Mouse (Mus musculus) layer of hippocampus, adult 9-11 months (tissue): Measurements from ENCODE around the gene Iqgap1.
A peak's percentile ranks its signal among the peaks of the same experiment; 100 is the strongest.

ENCODE experiments used
- DNase-seq: peaks from one replicate; pipeline ENCODE4 v3.0.0; 2022

Iqgap1 gene

GRCm38 (mm10) chr7:80825843-80826403 lies at the start of gene Iqgap1:
Iqgap1 (minus strand) TSS chr7:80825974.
- DNase-seq = no peak

DNA sequence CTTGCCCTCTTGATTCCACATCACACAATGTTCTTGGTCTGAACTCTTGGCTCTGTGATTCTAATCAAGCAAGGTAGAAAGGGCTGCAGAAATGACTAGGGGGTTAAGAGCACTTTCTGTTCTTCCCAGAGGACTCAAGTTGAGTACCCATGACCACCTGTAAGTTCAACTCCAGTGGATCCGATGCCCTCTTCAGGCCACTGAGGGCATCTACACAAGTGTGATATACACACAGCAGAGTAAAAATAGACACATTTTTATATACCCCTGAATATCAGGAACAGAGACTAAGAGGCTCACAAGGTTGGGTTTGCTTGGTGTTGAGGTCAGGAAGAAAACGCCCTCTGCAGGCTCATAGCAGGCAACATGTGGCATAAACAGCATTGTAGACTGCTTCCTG lies 47.9 kb upstream of the Iqgap1 start:
- DNase-seq = no peak

GRCm38 (mm10) chr7:80873038-80873437 lies 47.3 kb upstream of the Iqgap1 start:
- DNase-seq = no peak

DNA sequence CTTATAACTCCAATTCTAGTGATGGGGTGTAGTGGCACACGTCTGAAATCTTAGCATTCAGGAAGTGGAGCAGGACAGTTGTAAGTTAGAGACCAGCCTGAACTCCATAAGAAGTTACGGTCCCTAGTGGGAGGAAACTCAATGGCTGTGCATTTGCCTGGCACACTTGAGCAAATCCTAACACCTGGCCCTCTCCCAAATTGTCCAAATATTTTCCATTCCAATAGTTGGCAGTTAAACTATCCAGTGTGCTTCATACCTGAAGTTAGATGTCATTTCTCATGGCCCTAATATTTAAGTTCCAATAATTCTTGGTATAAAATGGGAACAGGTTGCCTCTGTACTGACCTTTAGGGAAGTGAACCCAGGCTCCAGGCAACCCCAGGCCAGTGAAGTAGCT lies 42.9 kb upstream of the Iqgap1 start:
- no peak for DNase-seq

DNA sequence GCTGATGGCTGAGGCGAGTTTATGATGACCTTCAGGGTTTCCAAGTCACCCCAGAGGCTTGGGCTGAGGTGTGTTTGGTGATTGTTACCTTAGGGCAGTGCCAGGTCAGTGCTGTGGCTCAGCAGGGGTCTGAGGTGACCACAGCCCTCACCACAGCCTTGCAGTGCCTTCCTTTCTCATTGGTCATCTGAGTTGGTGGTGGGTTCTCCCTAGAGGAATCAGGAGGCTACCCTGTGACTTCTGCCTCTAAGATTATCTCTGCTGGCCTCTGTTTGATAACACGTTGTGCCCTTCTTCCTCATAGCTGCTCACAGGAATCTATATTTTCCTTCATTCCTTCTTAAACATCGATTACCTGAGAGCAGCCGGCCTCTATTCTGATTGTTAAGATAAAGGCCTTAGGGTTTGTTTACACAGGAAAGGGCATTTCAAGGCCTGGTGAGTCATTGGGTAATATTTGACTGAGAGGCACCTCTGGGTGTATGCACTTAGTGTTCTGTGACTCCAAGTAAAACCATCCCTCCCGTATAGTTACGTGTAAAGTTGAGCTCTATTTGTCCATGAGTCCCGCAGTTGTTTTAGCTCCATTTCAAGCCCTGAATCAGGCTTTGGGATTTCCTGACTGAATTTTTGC lies 40.9 kb upstream of the Iqgap1 start:
- no peak for DNase-seq

- DNase-seq = no peak
These were observed 39.7 kb upstream of the Iqgap1 start for GRCm38 (mm10) chr7:80865521-80865920.

DNA sequence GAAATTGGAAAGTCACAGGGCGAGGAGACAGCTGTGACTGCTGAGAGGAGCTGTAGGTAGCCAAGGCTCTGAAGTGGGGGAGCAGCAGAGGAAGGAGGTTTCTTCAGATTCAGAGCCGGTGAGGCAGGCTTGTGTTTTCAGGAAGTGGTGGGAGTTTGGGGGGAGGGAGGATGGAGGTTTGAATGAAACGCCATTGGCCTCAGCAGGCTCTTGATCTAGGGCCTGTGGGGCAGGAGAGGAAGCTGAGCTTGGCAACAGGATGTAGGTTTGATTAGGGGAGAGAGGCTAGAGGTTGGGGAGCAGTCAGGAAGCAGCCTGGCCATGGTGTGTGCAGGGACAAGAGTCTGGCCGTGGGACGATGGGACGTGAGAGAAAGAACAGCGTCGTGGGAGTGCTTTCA lies 39.1 kb upstream of the Iqgap1 start:
- no peak for DNase-seq

GRCm38 (mm10) chr7:80864151-80864550 lies 38.4 kb upstream of the Iqgap1 start:
- DNase-seq = no peak

DNA sequence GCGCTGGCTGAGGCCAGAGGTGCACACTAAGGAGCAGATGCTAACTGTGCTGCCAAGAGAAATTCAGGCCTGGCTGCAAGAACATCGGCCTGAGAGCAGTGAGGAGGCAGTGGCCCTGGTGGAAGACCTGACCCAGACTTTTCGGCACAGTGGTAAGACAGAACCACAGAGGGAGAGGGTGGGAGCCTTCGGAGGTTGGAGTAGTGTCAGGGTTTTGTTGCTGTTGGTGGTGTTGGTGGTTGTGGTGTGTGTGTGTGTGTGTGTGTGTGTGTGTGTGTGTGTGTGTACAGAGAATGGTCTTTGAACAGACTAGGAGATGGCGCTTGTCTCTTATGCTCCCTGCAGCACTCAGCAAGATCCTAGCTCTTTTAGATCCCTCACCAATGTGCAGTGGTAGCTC lies 37.7 kb upstream of the Iqgap1 start:
- DNase-seq = no peak

- DNase-seq = no peak
These were observed 36.7 kb upstream of the Iqgap1 start for GRCm38 (mm10) chr7:80862475-80862874.

DNA sequence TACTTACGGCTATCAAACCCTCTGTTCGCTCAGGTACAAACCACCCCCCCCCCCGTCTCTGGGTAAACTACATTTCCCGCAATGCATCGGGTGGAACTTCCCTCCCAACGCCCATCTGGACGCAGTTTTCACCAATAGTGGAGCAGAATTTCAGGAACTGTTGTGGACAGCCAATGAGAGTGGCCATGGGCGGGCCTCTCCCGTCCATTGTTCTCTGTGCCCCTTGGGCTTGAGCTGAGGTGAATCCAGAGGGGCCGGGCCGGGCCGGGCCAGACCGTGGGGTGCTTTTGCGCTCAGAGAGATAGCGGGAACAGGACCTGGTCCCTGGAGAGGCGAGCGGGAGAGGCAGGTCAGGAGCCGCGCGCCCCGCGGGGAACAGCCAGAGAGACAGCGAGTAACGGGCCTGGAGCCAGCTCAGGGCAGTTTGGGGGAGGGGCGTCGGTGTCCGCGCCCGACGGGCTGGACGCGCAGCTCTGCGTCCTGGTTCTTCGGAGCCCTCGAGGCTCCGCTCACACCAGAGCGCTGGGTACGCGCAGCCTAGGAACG lies 35.0 kb upstream of the Iqgap1 start, which contains the start of gene Zscan2:
Gene Zscan2 (plus strand): TSS at position 192 of the 546 bp plus-strand sequence.
- DNase-seq = peak; percentile 94

- peak; percentile 51 for DNase-seq
These were observed 34.5 kb upstream of the Iqgap1 start for GRCm38 (mm10) chr7:80860227-80860626.

DNA sequence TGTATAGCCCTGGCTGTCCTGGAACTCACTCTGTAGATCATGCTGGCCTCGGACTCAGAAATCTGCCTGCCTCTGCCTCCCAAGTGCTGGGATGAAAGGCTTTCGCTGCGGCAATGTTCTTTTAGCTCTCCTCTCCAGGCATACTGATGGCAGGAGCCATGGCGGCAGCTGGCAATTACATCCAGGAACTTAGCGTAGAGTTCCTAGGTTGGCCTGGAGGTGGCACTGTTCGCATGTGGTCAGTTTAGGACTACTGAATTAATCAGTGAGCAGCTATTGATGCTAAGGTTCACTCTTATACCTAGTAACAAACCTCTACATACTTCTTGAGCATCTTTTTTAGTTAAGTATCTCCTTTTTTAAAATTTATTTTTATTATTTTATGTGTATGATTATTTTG lies 31.4 kb upstream of the Iqgap1 start:
- peak; percentile 73 for DNase-seq

GRCm38 (mm10) chr7:80855316-80855715 lies 29.5 kb upstream of the Iqgap1 start:
- DNase-seq = no peak

DNA sequence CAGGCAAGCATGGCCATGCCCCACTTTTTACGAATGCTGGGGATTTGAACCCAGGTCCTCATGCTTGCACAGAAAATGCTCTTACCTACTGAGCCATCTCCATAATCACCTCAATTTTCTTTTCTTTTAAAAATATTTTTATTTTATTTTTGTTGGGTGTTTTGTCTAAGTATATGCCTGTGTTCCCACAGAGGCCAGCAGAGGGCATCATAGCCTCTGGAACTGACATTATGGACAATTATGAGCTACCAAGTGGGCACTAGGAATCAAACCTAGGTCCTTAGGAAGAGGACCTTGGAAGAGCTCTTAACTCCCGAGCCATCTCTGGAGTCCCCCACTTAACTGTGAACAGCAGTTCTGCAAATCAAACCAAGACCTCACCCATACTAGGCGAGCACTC lies 27.4 kb upstream of the Iqgap1 start:
- no peak for DNase-seq

- DNase-seq = no peak
These were observed 24.7 kb upstream of the Iqgap1 start for GRCm38 (mm10) chr7:80850520-80850919.

DNA sequence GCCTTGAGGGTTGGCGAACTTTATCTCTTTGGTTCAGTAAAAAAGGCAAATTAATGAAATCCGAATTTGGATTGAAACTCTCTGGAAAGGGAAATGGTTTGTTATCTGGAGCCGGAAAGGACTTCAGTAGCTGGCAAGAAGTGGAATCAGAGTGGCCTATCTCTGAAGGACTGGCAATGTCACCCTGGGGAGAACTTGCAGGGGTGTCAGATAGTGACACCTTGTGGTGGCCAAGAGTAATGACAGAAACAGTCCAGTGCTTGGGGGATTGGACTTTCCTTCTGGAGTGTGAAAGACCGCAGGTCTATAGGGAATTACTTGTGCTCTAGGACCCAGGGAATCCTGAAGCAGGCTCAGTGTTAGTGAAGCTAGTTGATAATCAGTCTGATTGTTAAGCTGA lies 23.9 kb upstream of the Iqgap1 start:
- no peak for DNase-seq

DNA sequence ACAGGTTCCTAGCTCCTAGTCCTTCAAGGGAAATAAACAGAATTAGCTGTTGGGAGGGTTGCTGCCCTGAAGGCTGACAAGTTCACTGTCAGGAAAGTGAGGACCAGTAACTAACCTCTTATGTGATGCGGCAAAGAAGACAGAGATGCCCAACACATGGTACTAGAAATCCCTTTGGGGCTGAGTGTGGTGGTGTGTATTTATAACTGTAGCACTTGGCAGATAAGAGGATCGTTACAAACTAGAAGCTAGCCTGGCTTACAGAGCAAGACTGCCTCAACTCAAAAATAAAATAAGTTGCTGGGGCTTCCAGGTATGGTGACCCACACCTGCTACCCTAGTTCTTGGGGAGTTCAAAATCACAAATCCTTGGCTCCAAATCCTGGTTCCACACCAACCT lies 23.5 kb upstream of the Iqgap1 start:
- no peak for DNase-seq

DNA sequence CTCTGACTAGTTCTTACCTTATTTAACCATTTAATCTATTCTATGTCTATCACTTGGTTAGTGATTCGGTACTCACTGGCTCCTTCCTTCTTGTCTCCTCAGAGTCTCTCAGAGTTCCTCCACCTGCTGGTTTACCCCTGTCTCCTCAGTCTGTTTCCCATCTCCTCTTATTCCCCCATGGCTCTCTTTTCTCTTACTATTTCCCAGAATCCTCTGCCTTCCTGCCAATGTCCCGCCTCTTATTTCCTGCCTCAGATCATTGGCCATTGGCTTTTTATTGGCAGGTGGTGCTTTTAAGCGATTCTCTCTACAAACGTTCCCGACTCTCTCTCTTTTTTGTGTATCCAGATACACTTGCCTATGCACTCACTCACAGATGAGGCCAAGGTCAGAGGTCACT lies 20.9 kb upstream of the Iqgap1 start:
- no peak for DNase-seq

DNA sequence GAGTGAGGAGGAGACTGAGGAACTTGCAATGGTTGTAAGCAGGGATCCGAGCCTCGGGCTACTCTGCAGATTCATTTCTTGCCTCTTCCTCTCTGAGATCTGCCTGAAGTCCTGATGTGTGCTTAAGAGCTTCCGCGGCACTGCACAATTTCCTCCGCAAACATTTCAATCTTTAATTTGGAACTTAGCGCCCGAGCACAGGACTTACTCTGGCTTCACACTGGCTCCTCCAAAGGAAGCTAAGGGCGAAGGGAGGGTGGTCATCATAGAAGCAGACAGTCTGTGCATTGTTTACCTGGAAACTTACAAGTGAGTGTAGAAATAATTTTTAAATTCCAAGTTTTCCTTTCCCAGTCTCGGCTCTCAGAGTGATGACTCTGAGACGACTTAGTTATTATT lies 20.5 kb upstream of the Iqgap1 start:
- DNase-seq = no peak

GRCm38 (mm10) chr7:80845621-80846279 lies 20.0 kb upstream of the Iqgap1 start:
- DNase-seq = no peak

- no peak for DNase-seq
These were observed 18.9 kb upstream of the Iqgap1 start for GRCm38 (mm10) chr7:80844691-80845090.

DNA sequence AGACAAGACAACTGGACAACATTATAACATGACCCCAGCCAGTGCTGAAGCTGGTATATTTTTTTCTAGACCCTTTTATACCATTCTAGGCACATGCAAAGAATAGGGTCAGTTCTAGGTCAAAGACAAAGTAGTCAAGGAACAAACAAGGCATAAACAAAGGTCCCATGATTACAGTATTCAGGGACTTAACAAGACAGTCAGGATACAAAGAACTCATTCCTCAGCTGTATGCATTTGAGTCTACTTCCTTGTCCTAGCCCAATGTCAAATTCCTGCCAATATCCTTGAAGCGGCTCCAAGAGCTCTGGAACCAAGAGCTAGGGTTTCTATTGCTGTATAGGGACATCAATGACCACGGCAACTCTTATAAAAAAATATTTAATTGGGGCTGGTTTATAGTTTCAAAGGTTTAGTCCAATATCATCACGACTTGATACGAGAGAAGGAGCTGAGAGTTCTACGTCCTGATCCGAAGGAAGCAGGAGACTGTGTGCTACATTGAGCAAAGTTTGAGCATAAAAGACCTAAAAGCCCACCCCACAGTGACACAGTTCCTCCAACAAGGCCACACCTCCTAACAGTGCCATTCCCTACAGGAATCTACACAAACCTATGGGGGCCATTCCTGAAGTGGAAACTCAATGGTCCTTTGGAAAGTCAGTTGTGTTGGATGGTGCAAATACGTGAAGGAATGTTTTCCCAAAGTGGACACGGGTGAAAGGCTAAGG lies 18.3 kb upstream of the Iqgap1 start:
- DNase-seq = no peak

GRCm38 (mm10) chr7:80843176-80843575 lies 17.4 kb upstream of the Iqgap1 start:
- no peak for DNase-seq
